Mouse (Mus musculus) ES-CJ7 (cell line): ENCODE measurements around the gene Fancc.
A peak's percentile ranks its signal among the peaks of the same experiment; 100 is the strongest.

ENCODE experiments used
- DNase-seq: peaks from one replicate; pipeline ENCODE4 v3.0.0; 2011; ENCODE audit warnings: low read depth, low spot score

Fancc gene

GRCm38 (mm10) chr13:63293647-63294046, 203.4 kb downstream of the Fancc start:
- peak; percentile 80 for DNase-seq

GRCm38 (mm10) chr13:63291016-63291415, 206.1 kb downstream of the Fancc start:
- DNase-seq = no peak

GRCm38 (mm10) chr13:63290126-63290525, 207.0 kb downstream of the Fancc start:
- peak; percentile 66 for DNase-seq

- DNase-seq = no peak
Measured at GRCm38 (mm10) chr13:63289687-63290086, 207.4 kb downstream of the Fancc start.

GRCm38 (mm10) chr13:63289152-63289551, 207.9 kb downstream of the Fancc start:
- DNase-seq = no peak

GRCm38 (mm10) chr13:63286483-63287102, 210.5 kb downstream of the Fancc start:
- no peak for DNase-seq

- DNase-seq = no peak
Measured at GRCm38 (mm10) chr13:63284748-63285147, 212.3 kb downstream of the Fancc start.

GRCm38 (mm10) chr13:63283236-63283635, 213.8 kb downstream of the Fancc start:
- no peak for DNase-seq

- no peak for DNase-seq
Measured at GRCm38 (mm10) chr13:63281206-63281605, 215.9 kb downstream of the Fancc start.

- peak; percentile 44 for DNase-seq
Measured at GRCm38 (mm10) chr13:63280344-63280743, 216.7 kb downstream of the Fancc start.

GRCm38 (mm10) chr13:63279807-63280206, 217.3 kb downstream of the Fancc start:
- DNase-seq = peak; percentile 27

- DNase-seq = peak; percentile 34
Measured at GRCm38 (mm10) chr13:63278796-63279475, 218.1 kb downstream of the Fancc start.

- no peak for DNase-seq
Measured at GRCm38 (mm10) chr13:63278141-63278631, 218.9 kb downstream of the Fancc start.

- no peak for DNase-seq
Measured at GRCm38 (mm10) chr13:63277316-63277715, 219.8 kb downstream of the Fancc start.

- no peak for DNase-seq
Measured at GRCm38 (mm10) chr13:63276389-63276788, 220.7 kb downstream of the Fancc start.

- DNase-seq = no peak
Measured at GRCm38 (mm10) chr13:63274488-63275166, 222.5 kb downstream of the Fancc start.

GRCm38 (mm10) chr13:63273859-63274258, 223.2 kb downstream of the Fancc start:
- DNase-seq = peak; percentile 53

- DNase-seq = peak; percentile 97
Measured at GRCm38 (mm10) chr13:63272602-63273229, 224.4 kb downstream of the Fancc start.

GRCm38 (mm10) chr13:63272017-63272601, 225.0 kb downstream of the Fancc start:
- DNase-seq = peak; percentile 65

- no peak for DNase-seq
Measured at GRCm38 (mm10) chr13:63270191-63270590, 226.9 kb downstream of the Fancc start.

- DNase-seq = no peak
Measured at GRCm38 (mm10) chr13:63268776-63269175, 228.3 kb downstream of the Fancc start.

GRCm38 (mm10) chr13:63268371-63268770, 228.7 kb downstream of the Fancc start:
- DNase-seq = no peak
